Mouse (Mus musculus): Measurements from ENCODE around the gene Gstm4. TPM values are rescaled to one million over a fixed set of nuclear protein-coding genes. Genes with fewer than 3 reads are reported as not detected.

Gene Gstm4
- polyA plus RNA-seq, 1 experiment from 2014 or later: 19.4 TPM

GRCm38 (mm10) chr3:108089916-108090315 lies 45.2 kb upstream of the Gstm4 start:
- ATAC-seq (ENCODE audit: low FRiP score, low TSS enrichment): no peak
- Histone ChIP-seq H3K4me2 (replicated peaks; ENCODE audit: low read depth) (0 out of 2 replicates have a peak overlapping the region, but pooled peaks have one; percentile 11), H3K36me3 (ENCODE audit: control insufficient read depth, insufficient read depth, low read length) (no peaks in the 10 kb centered on the region), H3K9me3 (ENCODE audit: control insufficient read depth, low read length) (no peaks in the 10 kb centered on the region), H3K9ac (ENCODE audit: low read length) (no peak overlapping the region), H3K4me1 (replicated peaks; ENCODE audit: control insufficient read depth, insufficient read depth) (no peaks in the 10 kb centered on the region; the same call in 1 of the 2 replicates), H3K27ac (replicated peaks) (peak overlapping the region; percentile 70; the same call in 1 of the 2 replicates), H3K27me3 (ENCODE audit: control insufficient read depth, insufficient read depth, low read length) (no peaks in the 10 kb centered on the region), H3K4me3 (ENCODE audit: low read depth, low read length) (no peak overlapping the region)
- WGBS: 41% methylated on average over 2 of the region's 2 CpGs
- no peak for TF ChIP-seq EP300 (optimal IDR thresholded peaks at IDR 0.05)
- TF ChIP-seq CTCF (IDR thresholded peaks at IDR 0.05; ENCODE audit: low read depth): no peak
- no peak for DNase-seq (ENCODE audit: low spot score)

GRCm38 (mm10) chr3:108088842-108089380 lies 44.2 kb upstream of the Gstm4 start:
- TF ChIP-seq CTCF (IDR thresholded peaks at IDR 0.05; ENCODE audit: low read depth): no peak
- no peak for TF ChIP-seq EP300 (optimal IDR thresholded peaks at IDR 0.05)
- H3K4me3 ChIP-seq (ENCODE audit: low read depth, low read length): no peak overlapping the region
- DNase-seq (ENCODE audit: low spot score): no peak
- peaks cover 4% of the 10 kb centered on the region; the same call in 1 of the 2 replicates for H3K4me1 ChIP-seq (replicated peaks; ENCODE audit: control insufficient read depth, insufficient read depth)
- H3K36me3 ChIP-seq (ENCODE audit: control insufficient read depth, insufficient read depth, low read length): no peaks in the 10 kb centered on the region
- H3K27me3 ChIP-seq (ENCODE audit: control insufficient read depth, insufficient read depth, low read length): no peaks in the 10 kb centered on the region
- peak overlapping the region; percentile 11; the same call in 1 of the 2 replicates for H3K4me2 ChIP-seq (replicated peaks; ENCODE audit: low read depth)
- ATAC-seq (ENCODE audit: low FRiP score, low TSS enrichment): no peak
- 34% methylated on average over 5 of the region's 5 CpGs for WGBS
- peak overlapping the region; percentile 4; the same call in 1 of the 2 replicates for H3K9ac ChIP-seq (ENCODE audit: low read length)
- H3K9me3 ChIP-seq (ENCODE audit: control insufficient read depth, low read length): no peaks in the 10 kb centered on the region
- peak overlapping the region; percentile 70 for H3K27ac ChIP-seq (replicated peaks)

GRCm38 (mm10) chr3:108087329-108087728 lies 42.6 kb upstream of the Gstm4 start:
- ATAC-seq (ENCODE audit: low FRiP score, low TSS enrichment) (no peak), DNase-seq (ENCODE audit: low spot score) (no peak)
- H3K4me1 ChIP-seq (replicated peaks; ENCODE audit: control insufficient read depth, insufficient read depth): peaks cover 4% of the 10 kb centered on the region; the same call in 1 of the 2 replicates
- H3K9me3 ChIP-seq (ENCODE audit: control insufficient read depth, low read length): no peaks in the 10 kb centered on the region
- H3K27ac ChIP-seq (replicated peaks): no peak overlapping the region
- H3K36me3 ChIP-seq (ENCODE audit: control insufficient read depth, insufficient read depth, low read length): no peaks in the 10 kb centered on the region
- H3K4me2 ChIP-seq (replicated peaks; ENCODE audit: low read depth): peak overlapping the region; percentile 100; the same call in 1 of the 2 replicates
- no peaks in the 10 kb centered on the region for H3K27me3 ChIP-seq (ENCODE audit: control insufficient read depth, insufficient read depth, low read length)
- no peak for TF ChIP-seq EP300 (optimal IDR thresholded peaks at IDR 0.05)
- no peak for TF ChIP-seq CTCF (IDR thresholded peaks at IDR 0.05; ENCODE audit: low read depth)
- WGBS: 69% methylated on average over 3 of the region's 3 CpGs
- no peak overlapping the region for H3K4me3 ChIP-seq (ENCODE audit: low read depth, low read length)
- H3K9ac ChIP-seq (ENCODE audit: low read length): no peak overlapping the region

DNA sequence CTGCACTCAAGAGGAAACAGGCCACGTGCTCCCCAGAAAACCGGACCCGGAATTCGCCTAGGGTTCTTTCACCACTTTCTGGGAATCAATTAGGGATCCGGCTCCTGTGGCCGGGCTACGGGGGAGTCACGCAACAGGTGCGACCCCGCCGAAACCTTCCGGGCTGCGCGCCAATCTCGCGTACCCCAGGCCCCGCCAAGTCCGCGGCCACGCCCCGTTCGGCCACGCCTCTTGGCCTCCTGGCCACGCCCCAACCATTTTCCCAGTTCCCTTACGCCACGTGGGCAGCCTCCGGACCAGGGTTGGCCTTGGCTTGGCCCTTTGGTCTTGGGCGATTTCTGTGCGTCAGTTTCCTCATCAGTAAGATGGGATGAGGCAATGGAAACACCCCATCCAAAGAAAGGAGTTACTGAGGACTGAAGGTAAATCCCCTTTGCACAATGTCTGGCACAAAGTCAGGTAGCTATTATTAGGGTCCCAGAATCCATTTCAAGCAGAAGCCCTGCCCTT lies 41.8 kb upstream of the Gstm4 start, which contains the start of gene Ampd2:
Ampd2 (minus strand) TSS at position 182 of the 510 bp plus-strand sequence.
- ATAC-seq (ENCODE audit: low FRiP score, low TSS enrichment) (peak; percentile 28; the same call in 1 of the 2 replicates), DNase-seq (ENCODE audit: low spot score) (peak; percentile 83)
- no peak for TF ChIP-seq CTCF (IDR thresholded peaks at IDR 0.05; ENCODE audit: low read depth)
- TF ChIP-seq EP300 (optimal IDR thresholded peaks at IDR 0.05): no peak
- WGBS: under 1% methylated on average over 29 of the region's 29 CpGs
- Histone ChIP-seq H3K9ac (ENCODE audit: low read length) (peak within 1 kb of the TSS; percentile 67), H3K4me1 (replicated peaks; ENCODE audit: control insufficient read depth, insufficient read depth) (peaks cover 4% of the 10 kb centered on the region; the same call in 1 of the 2 replicates), H3K36me3 (ENCODE audit: control insufficient read depth, insufficient read depth, low read length) (no peaks in the 10 kb centered on the region), H3K9me3 (ENCODE audit: control insufficient read depth, low read length) (no peaks in the 10 kb centered on the region), H3K4me3 (ENCODE audit: low read depth, low read length) (peak within 1 kb of the TSS; percentile 65), H3K4me2 (replicated peaks; ENCODE audit: low read depth) (peak within 1 kb of the TSS; percentile 100), H3K27me3 (ENCODE audit: control insufficient read depth, insufficient read depth, low read length) (no peaks in the 10 kb centered on the region), H3K27ac (replicated peaks) (peak within 1 kb of the TSS; percentile 93)

DNA sequence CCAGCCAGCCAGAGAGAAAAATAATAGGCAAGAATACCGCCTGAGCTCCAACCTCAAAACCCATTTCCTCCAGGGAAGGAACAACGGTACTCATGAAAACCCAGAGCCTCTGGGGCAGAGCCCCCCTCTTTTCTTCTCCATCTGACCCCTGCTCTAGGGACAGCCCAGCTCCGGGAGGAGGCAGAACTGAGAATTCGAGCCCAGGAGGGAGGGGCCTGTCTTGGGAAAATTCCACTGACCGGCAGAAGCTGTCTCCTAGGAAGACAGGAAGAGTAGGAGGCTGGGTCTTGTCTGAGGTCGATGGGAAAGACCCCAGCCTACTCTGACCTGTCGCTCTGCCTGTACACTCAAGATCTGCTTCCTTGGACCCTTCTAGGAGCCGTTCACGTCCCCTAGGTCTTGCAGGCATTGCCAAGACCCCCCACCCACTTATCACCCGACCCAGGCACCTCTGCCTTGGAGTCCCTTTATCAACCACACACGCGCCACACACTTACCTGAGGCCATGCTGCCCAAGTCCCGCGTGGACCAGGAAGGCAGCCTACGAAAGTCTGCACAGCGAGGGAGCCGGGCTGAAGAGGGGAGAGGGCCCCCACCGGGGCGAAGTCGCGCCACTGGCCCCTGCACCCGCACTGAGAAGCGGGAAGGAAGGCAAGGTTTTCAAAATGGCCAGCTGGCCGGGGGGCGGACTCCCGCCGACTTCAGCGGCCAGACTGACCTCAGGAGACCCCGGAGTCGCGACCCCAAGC lies 41.2 kb upstream of the Gstm4 start:
- H3K9ac ChIP-seq (ENCODE audit: low read length): peak overlapping the region; percentile 67
- peak overlapping the region; percentile 100 for H3K4me2 ChIP-seq (replicated peaks; ENCODE audit: low read depth)
- no peaks in the 10 kb centered on the region for H3K27me3 ChIP-seq (ENCODE audit: control insufficient read depth, insufficient read depth, low read length)
- ATAC-seq (ENCODE audit: low FRiP score, low TSS enrichment) (peak; percentile 74), DNase-seq (ENCODE audit: low spot score) (peak; percentile 72)
- H3K4me3 ChIP-seq (ENCODE audit: low read depth, low read length): peak overlapping the region; percentile 65
- TF ChIP-seq EP300 (optimal IDR thresholded peaks at IDR 0.05): no peak
- no peak for TF ChIP-seq CTCF (IDR thresholded peaks at IDR 0.05; ENCODE audit: low read depth)
- no peaks in the 10 kb centered on the region for H3K36me3 ChIP-seq (ENCODE audit: control insufficient read depth, insufficient read depth, low read length)
- peak overlapping the region; percentile 93 for H3K27ac ChIP-seq (replicated peaks)
- WGBS: under 1% methylated on average over 31 of the region's 31 CpGs
- peaks cover 4% of the 10 kb centered on the region; the same call in 1 of the 2 replicates for H3K4me1 ChIP-seq (replicated peaks; ENCODE audit: control insufficient read depth, insufficient read depth)
- H3K9me3 ChIP-seq (ENCODE audit: control insufficient read depth, low read length): no peaks in the 10 kb centered on the region
